Mouse (Mus musculus) thymus, postnatal 4 days (tissue): Measurements from ENCODE around the gene Hcar1.

ENCODE experiments used
- DNase-seq: peaks from one replicate; pipeline ENCODE4 v3.0.0; 2021

The Hcar1 gene

GRCm38 (mm10) chr5:123862374-123863350 lies 17.2 kb downstream of the Hcar1 start:
- DNase-seq = no peak

- DNase-seq = no peak
These were observed 21.0 kb downstream of the Hcar1 start for GRCm38 (mm10) chr5:123858798-123859197.

- no peak for DNase-seq
These were observed 25.3 kb downstream of the Hcar1 start for GRCm38 (mm10) chr5:123854511-123854910.

- no peak for DNase-seq
These were observed 25.8 kb downstream of the Hcar1 start for GRCm38 (mm10) chr5:123853877-123854504.

GRCm38 (mm10) chr5:123851398-123851797 lies 28.4 kb downstream of the Hcar1 start:
- peak; percentile 40 for DNase-seq

GRCm38 (mm10) chr5:123844316-123844715 lies 35.5 kb downstream of the Hcar1 start:
- no peak for DNase-seq

GRCm38 (mm10) chr5:123843816-123844215 lies 36.0 kb downstream of the Hcar1 start:
- DNase-seq = no peak

GRCm38 (mm10) chr5:123842935-123843282 lies 36.9 kb downstream of the Hcar1 start:
- DNase-seq = no peak

GRCm38 (mm10) chr5:123842221-123842934 lies 37.4 kb downstream of the Hcar1 start:
- no peak for DNase-seq

GRCm38 (mm10) chr5:123837371-123837770 lies 42.4 kb downstream of the Hcar1 start:
- no peak for DNase-seq

GRCm38 (mm10) chr5:123834836-123835235 lies 45.0 kb downstream of the Hcar1 start:
- DNase-seq = no peak

- no peak for DNase-seq
These were observed 47.5 kb downstream of the Hcar1 start for GRCm38 (mm10) chr5:123832309-123832708.

GRCm38 (mm10) chr5:123827659-123828091 lies 52.1 kb downstream of the Hcar1 start:
- DNase-seq = no peak
